Mouse (Mus musculus) kidney, adult 2 months (tissue): ENCODE data around the gene B3glct.

Experiments used
- CTCF ChIP-seq: fragments of 200-500 bp; conservative IDR thresholded peaks from 2 replicates; pipeline ENCODE4 v1.5.1; 2011; ENCODE audit warnings: low read depth, mild to moderate bottlenecking, control low read depth, low read length, moderate library complexity, mixed read lengths; ENCODE audit not compliant: insufficient read depth, insufficient read length
- POLR2A ChIP-seq: fragments of 200-500 bp; IDR thresholded peaks from one replicate; pipeline ENCODE4 v1.6.1; 2011; ENCODE audit warnings: low read depth, low read length, control low read depth

GRCm38 (mm10) chr5:149655636-149656035, 22.4 kb upstream of the B3glct start:
- TF ChIP-seq POLR2A (no peak), CTCF (no peak)
